Mouse (Mus musculus) cerebellum, adult 2 months (tissue): Measurements from ENCODE around the gene Cspg4. TPM values are rescaled to one million over a fixed set of nuclear protein-coding genes. Genes with fewer than 3 reads are reported as not detected.

Experiments
- DNase-seq, 2 experiments: peaks; one replicate each; pipeline ENCODE4 v3.0.0; 2021
- H3K27ac ChIP-seq: fragments of 200-500 bp; 2 replicates; pipeline ENCODE4 v1.5.1; 2012; ENCODE audit warnings: low read length, control low read depth, inconsistent platforms; ENCODE audit not compliant: insufficient read depth
- H3K27me3 ChIP-seq: fragments of 200-500 bp; 2 replicates; pipeline ENCODE4 v1.6.1; 2012; ENCODE audit warnings: inconsistent platforms, mild to moderate bottlenecking, low read length, moderate library complexity; ENCODE audit not compliant: control insufficient read depth, insufficient read depth
- H3K4me1 ChIP-seq: fragments of 200-500 bp; 2 replicates; pipeline ENCODE4 v1.6.1; 2011; ENCODE audit warnings: low read length; ENCODE audit not compliant: control insufficient read depth, insufficient read depth
- H3K4me3 ChIP-seq: fragments of 200-500 bp; replicated peaks from 2 replicates; pipeline ENCODE3; 2011; ENCODE audit warnings: mild to moderate bottlenecking, low read depth, low read length, control low read depth; ENCODE audit not compliant: insufficient read depth
- CTCF ChIP-seq: fragments of 200-500 bp; IDR thresholded peaks from 2 replicates; pipeline ENCODE4 v1.5.1; 2011; ENCODE audit warnings: low read depth, mild to moderate bottlenecking, control low read depth, low read length, moderate library complexity, borderline replicate concordance; ENCODE audit not compliant: insufficient read depth
- POLR2A ChIP-seq: fragments of 200-500 bp; IDR thresholded peaks from 2 replicates; pipeline ENCODE4 v1.6.1; 2011; ENCODE audit warnings: low read length, control low read depth, borderline replicate concordance; ENCODE audit not compliant: insufficient read depth
- WGBS: fragments of 180-500 bp; shearing (Covaris S2); methylation state at CpG from one replicate; pipeline ENCODE4 v1.1.7; 2018; 5-methylcytosine and 5-hydroxymethylcytosine counted together
- polyA plus RNA-seq: library from polyadenylated mRNA; depleted of rRNA; stranded (reverse); fragments of >200 nt; gene quantifications from 2 replicates; pipeline ENCODE4 v1.2.3, GENCODE M21; 2012

The Cspg4 gene
- polyA plus RNA-seq, 1 experiment = 8.9 TPM

DNA sequence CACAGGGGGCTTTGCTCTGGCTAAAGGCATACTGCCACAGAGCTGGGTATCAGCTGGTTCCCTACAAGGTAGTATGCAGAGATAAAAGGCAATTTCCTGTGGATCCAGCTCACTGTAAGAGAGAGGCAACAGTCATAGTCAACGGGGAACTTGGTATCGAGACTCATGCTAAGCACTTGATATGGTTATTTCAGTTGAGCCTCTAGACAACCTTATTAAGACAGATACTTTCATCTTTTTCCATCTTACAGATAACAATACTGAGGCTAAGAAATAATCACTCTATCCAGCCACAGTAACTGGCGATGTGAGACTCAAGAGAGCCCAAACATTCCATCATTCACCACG is 14.0 kb upstream of the Cspg4 start:
- TF ChIP-seq POLR2A (no peak), CTCF (no peak)
- H3K27ac ChIP-seq = no peak overlapping the region
- no peaks in the 10 kb centered on the region for H3K4me1 ChIP-seq
- no peak overlapping the region for H3K4me3 ChIP-seq
- no peaks in the 10 kb centered on the region for H3K27me3 ChIP-seq
- no peak for DNase-seq
- 92% methylated on average over 4 of the region's 4 CpGs for WGBS

DNA sequence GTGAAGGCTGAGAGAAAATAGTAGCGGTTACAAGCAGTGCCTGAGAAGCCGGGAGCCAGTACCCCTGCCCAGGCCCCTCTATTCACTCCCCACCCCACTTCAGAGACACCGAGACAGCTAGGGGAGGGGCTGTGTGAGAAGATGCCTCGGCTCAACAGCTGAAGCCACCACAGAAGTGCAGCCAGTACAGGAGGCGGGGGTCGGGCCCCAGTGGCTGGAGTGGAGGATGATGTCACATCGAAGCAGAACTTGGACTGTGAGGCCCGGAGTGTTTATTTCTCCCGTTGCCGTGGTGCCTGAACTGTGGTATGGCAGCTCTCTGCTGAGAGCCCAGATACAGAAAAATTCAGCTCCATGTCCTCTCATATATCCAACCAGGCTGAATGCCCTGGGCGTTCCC is 13.1 kb upstream of the Cspg4 start:
- 42% methylated on average over 11 of the region's 11 CpGs for WGBS

DNA sequence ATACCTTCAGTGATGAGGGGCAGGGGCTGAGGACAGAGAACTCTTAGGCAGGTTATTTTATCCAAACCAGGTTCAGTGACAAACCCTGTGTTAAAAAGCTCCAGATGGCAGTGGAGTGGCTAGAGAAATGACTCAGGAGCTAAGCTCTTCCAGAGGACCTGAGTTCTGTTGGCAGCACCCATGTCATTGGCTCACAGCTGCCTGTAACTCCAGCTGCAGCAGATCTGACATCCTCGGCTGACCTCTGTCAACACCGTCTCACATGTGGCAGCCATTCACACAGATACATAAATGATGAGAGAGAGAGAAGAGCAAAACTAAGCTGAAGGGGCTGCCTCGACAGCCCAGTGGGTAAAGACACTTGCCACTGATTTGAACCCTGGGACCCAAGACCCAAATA is 7.4 kb upstream of the Cspg4 start:
- TF ChIP-seq CTCF (no peak), POLR2A (no peak)
- Histone ChIP-seq H3K27me3 (no peaks in the 10 kb centered on the region), H3K4me3 (no peak overlapping the region), H3K27ac (no peak overlapping the region), H3K4me1 (no peaks in the 10 kb centered on the region)
- DNase-seq = no peak
- 67% methylated on average over 3 of the region's 3 CpGs for WGBS

More for the DNA sequence above, 13.1 kb upstream of the Cspg4 start:
- Histone ChIP-seq H3K4me1 (no peaks in the 10 kb centered on the region), H3K4me3 (no peak overlapping the region), H3K27ac (no peak overlapping the region), H3K27me3 (no peaks in the 10 kb centered on the region)
- DNase-seq = no peak
- TF ChIP-seq CTCF (no peak), POLR2A (no peak)

DNA sequence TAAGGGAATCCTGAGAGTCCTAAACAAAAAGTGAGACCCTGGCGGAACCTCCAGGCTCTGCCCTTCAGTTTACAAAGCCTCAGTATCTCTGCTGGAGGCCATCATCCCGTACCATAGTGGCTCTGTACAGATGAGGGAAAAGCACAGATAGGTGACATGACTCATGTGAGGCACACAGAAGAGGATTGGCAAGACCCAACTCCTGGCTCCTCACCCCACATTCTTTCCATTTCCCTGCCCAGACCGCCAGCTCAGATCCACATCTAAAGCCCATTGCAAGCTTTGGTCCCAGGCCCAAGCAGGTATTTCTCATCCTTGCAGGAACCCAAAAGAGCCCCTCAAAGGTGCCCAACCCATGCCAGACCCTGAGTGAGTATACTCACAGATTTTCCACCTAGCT is 4.8 kb upstream of the Cspg4 start:
- WGBS = 71% methylated on average over 3 of the region's 3 CpGs
- no peak overlapping the region for H3K4me3 ChIP-seq
- no peak overlapping the region for H3K27ac ChIP-seq
- no peaks in the 10 kb centered on the region for H3K27me3 ChIP-seq
- DNase-seq = no peak
- no peak for TF ChIP-seq CTCF
- no peak for TF ChIP-seq POLR2A
- H3K4me1 ChIP-seq = no peaks in the 10 kb centered on the region

DNA sequence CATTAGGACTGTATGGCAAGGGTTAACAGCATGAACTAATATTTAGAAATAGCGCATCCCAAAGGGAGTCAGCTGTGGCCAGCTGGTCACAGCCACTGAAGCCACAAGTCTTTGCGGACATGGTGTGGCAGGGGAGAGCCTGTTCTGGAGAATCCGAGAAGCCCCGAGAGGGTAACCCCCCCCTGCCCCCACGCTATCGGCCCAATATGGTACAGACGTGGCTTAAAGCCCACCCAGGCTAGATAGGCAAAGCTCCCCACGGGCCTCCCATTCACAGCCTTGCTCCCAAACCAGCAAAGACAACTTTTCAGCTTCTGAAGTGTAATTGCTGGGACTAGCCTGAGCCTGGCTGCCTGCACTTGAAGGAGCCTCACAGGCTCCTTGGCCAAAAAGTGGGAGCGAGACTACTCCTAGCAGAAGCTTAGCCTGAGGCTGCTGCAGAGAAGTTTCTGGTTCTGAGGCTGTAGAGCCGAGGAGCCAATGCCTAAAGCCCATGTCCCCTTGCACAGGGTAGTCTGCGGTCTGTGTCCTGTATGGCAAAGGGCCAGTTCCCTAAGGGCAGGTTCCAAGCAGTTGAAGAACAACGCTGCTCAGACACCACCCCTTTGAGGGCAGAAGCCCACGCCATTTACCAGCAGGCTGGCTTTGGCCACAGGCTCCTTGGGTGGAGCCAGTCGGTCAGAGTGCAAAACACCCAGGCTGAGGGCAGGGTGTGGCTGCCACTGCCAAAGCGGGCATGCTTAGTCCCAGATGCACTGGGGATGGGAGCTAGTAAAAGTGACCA is 4.2 kb upstream of the Cspg4 start:
- TF ChIP-seq POLR2A (no peak), CTCF (no peak)
- DNase-seq = no peak
- WGBS = 26% methylated on average over 15 of the region's 15 CpGs
- H3K4me3 ChIP-seq = no peak overlapping the region
- no peaks in the 10 kb centered on the region for H3K27me3 ChIP-seq
- H3K27ac ChIP-seq = no peak overlapping the region
- H3K4me1 ChIP-seq = no peaks in the 10 kb centered on the region

DNA sequence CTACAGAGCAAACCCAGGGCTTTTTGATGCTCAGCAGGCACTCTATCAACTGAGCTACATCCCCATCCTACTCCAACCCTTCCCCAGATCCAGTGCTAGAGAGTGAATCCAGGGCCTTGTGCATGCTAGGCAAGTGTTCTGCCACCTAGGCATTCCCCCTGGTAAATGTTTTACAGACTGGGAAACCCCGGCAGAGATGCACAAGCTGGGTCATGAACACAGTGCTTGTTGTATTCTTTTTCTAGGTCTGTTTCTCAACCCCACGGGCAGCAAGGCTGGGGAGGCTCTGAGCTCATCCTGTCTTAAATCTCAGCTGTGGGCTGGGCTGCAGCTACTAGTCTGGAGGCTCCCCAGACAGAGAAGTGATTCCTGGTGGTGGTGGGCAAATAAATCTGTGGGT is 2.0 kb upstream of the Cspg4 start:
- no peak overlapping the region for H3K4me3 ChIP-seq
- no peak for DNase-seq
- TF ChIP-seq POLR2A = no peak
- no peak overlapping the region for H3K27ac ChIP-seq
- 78% methylated on average over 2 of the region's 2 CpGs for WGBS
- H3K4me1 ChIP-seq = no peaks in the 10 kb centered on the region
- no peaks in the 10 kb centered on the region for H3K27me3 ChIP-seq

DNA sequence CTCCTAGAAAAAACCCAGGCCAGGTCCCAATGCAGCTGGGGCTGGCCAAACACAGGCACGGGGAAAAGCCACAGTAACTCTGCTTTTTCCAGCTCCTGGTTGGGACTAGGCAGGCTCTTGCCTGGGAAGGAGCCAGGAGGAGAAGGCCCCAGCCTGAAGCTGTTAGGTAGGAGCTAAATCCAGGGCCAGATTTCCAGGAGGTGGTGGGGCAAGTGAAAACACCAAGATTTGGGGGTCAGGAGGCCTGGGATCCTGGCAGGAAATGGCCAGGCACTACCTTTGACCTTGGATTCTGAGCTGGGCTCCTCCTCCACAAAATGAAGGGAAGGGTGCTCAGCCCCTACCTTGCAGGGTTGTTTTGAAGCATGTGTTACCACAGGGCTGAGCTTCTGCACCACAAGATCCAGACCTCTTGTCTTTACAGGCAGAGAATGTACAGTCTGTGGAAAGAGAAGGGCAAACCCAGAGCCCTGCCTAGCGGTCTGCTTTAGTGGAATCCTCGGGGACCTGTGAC is 560 bp upstream of the Cspg4 start, which contains the start of gene Odf3l1:
TSS of gene Odf3l1 (minus strand) at position 464 of the 514 bp plus-strand sequence.
- WGBS = 46% methylated on average over 3 of the region's 3 CpGs
- TF ChIP-seq POLR2A (no peak), CTCF (no peak)
- H3K27me3 ChIP-seq = no peaks in the 10 kb centered on the region
- no peaks in the 10 kb centered on the region for H3K4me1 ChIP-seq
- no peak within 1 kb of the TSS for H3K27ac ChIP-seq
- DNase-seq = no peak
- H3K4me3 ChIP-seq = no peak within 1 kb of the TSS

DNA sequence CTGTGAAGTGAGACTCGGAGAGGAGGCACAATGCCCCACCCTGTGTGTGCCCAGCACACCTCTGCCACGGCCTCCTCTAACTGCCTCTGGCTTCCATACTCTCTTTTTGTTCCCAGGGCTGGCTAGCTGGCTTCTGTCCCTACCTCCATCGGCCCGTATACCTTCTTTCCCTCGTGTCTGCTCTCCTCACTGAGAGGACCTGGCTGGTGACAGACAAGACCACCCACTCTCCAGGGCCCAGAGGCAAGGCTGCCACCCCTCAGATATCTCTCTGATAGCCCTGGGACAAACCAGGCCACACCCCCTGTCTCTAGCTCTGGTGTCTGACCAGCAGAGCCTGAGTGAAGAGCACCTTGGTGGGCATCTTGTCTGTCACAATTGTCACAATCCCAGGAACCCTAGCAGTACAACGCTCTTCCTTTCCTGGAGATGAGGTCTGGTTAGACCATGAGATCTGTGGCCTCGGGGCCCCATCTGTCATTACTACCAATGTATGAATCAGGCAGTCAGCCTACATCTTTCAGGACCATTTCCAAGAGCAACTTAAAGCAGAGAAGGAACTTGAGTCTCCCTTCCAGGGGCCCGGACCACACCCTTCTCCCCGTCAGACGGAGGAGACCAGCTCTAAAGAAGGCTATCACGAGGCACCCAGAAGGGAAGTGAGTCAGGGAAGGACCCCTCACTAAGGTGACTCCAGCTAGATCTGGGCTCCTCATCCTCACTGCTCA is 1.0 kb downstream of the Cspg4 start:
- TF ChIP-seq POLR2A (no peak), CTCF (no peak)
- no peaks in the 10 kb centered on the region; the same call in 1 of the 2 replicates for H3K4me1 ChIP-seq
- no peak overlapping the region for H3K27ac ChIP-seq
- H3K27me3 ChIP-seq = no peaks in the 10 kb centered on the region
- H3K4me3 ChIP-seq = no peak overlapping the region
- DNase-seq = no peak
- 63% methylated on average over 11 of the region's 11 CpGs for WGBS
